Mouse (Mus musculus) heart, adult 8-10 months (tissue): ENCODE results near the gene Ing1. TPM values are rescaled to one million over a fixed set of nuclear protein-coding genes. Genes with fewer than 3 reads are reported as not detected.

ENCODE experiments used
- DNase-seq: peaks from one replicate; pipeline ENCODE4 v3.0.0; 2022; ENCODE audit warnings: low spot score
- total RNA-seq, 4 experiments: library from RNA; stranded (reverse); gene quantifications; 2 replicates each; pipeline ENCODE4 v1.2.4; 2022

Ing1 gene
- total RNA-seq, 4 experiments from 2014 or later = 15.9 to 24.4 (median 19.9) TPM

GRCm38 (mm10) chr8:11585513-11586373 is 30.4 kb downstream of the Ing1 start:
- no peak for DNase-seq

- no peak for DNase-seq
These were observed 31.0 kb downstream of the Ing1 start for GRCm38 (mm10) chr8:11586374-11586745.

- no peak for DNase-seq
These were observed 36.5 kb downstream of the Ing1 start for GRCm38 (mm10) chr8:11591837-11592236.

- no peak for DNase-seq
These were observed 36.9 kb downstream of the Ing1 start for GRCm38 (mm10) chr8:11592296-11592695.

- no peak for DNase-seq
These were observed 38.0 kb downstream of the Ing1 start for GRCm38 (mm10) chr8:11593222-11593884.

GRCm38 (mm10) chr8:11600301-11600951 is 45.1 kb downstream of the Ing1 start:
- DNase-seq = no peak

- peak; percentile 54 for DNase-seq
These were observed 46.8 kb downstream of the Ing1 start for GRCm38 (mm10) chr8:11602006-11602680.

DNA sequence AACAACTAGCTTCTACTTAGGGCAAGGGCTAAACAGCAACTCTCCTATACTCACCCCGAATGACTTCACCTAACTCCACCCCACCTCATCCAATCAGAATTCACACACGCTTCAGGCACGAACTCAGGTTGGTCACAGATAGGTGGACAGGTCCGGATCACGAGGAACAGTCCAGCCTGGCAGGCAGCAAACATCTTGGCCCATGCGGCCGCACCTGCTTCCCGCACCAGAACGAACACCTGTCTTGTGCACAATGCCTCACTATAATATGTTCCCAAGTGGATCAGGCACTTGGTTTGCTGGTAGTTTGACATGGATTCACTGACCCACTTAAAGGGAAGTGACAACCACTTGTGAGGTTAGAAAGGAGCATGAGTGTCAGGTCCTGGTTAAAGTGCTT is 53.5 kb downstream of the Ing1 start:
- no peak for DNase-seq

Other genes with a start within 250 kb of the Ing1 start
- 100 to 1,000 TPM in 3 of 4 experiments, 10 to 100 TPM in 1; 93.1 to 141 (median 113) TPM for gene Col4a2, start 242.8 kb upstream of the Ing1 start, total RNA-seq
- gene Col4a1, start 242.7 kb upstream of the Ing1 start, total RNA-seq = 100 to 1,000 TPM; 136 to 221 (median 183) TPM
- 10 to 100 TPM; 21.9 to 36.4 (median 28.1) TPM for gene Rab20, start 76.9 kb upstream of the Ing1 start, total RNA-seq
- gene Naxd, start 58.1 kb upstream of the Ing1 start, total RNA-seq = 10 to 100 TPM; 30.7 to 35.3 (median 32.1) TPM
- 10 to 100 TPM; 50.7 to 55.7 (median 53.7) TPM for gene Cars2, start 4.8 kb upstream of the Ing1 start, total RNA-seq
- gene Ankrd10, start 80.2 kb downstream of the Ing1 start, total RNA-seq = 10 to 100 TPM; 17.1 to 25.6 (median 19.4) TPM
- gene 1700016D06Rik, start 145.5 kb downstream of the Ing1 start, total RNA-seq = not detected
- gene Arhgef7, start 172.2 kb downstream of the Ing1 start, total RNA-seq = 100 to 1,000 TPM in 3 of 4 experiments, 10 to 100 TPM in 1; 93.9 to 119 (median 111) TPM